Mouse (Mus musculus) kidney, adult 10 weeks (tissue): ENCODE measurements around the gene Olfr149. TPM values are rescaled to one million over a fixed set of nuclear protein-coding genes. Genes with fewer than 3 reads are reported as not detected.

Experiments
- polyA plus RNA-seq: library from polyadenylated mRNA; stranded (reverse); fragments of 350-450 nt; fragmentation: Illumina TruSeq; extraction: RNeasy Lipid Tissue Mini Kit (QIAGEN cat#74804); gene quantifications from one replicate; pipeline ENCODE4 v1.2.3, GENCODE M21; 2014; ENCODE audit warnings: low read depth, low replicate concordance

The Olfr149 gene
- not detected for polyA plus RNA-seq

DNA sequence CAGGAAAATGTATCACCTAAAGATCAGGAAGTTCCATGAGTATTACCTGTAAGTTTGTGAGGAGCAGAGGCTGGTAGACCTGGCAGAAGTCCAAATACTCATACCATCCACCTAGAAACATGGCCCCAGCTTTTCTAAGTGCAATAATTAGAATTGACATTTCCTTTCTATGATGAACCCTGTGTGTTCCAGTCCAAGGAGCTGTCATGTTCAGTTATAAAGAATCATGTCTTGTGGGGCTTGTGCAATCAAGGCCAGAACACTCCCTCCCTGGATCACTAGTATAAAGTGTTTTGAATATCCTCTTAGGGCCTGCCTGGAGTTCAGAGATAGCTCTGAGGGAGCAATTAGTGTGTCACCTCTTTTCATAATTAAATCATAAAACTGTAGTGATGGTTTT, at the start of gene Olfr149:
TSS of gene Olfr149 (minus strand) at position 101 of the 400 bp plus-strand sequence.

GRCm38 (mm10) chr9:39745949-39746348, 39.0 kb upstream of the Olfr149 start, which contains the start of gene Olfr967:
Olfr967 (plus strand) TSS chr9:39746249.

GRCm38 (mm10) chr9:39730678-39731077, 23.8 kb upstream of the Olfr149 start, which contains the start of gene Olfr150:
Olfr150 (plus strand) TSS chr9:39730978.

DNA sequence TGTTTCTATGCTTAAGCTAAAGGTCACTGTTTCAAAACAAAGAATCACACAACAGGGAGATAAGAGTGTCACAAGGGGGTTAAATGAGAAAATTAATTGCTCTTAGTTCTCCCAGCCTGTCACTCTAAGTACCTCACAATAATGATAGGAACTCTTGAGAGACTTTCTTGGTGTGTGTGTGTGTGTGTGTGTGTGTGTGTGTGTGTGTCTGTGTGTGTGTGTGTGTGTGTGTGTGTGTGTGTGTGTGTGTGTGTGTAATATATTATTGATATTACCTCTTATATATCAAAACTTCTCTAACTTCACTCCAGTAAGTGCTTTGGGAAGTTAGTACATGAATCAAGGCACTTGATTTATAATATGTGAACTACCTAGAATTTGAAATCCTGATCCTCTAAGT, 4.1 kb upstream of the Olfr149 start, which contains the start of gene Olfr965:
TSS of gene Olfr965 (plus strand) at position 301 of the 400 bp plus-strand sequence.

DNA sequence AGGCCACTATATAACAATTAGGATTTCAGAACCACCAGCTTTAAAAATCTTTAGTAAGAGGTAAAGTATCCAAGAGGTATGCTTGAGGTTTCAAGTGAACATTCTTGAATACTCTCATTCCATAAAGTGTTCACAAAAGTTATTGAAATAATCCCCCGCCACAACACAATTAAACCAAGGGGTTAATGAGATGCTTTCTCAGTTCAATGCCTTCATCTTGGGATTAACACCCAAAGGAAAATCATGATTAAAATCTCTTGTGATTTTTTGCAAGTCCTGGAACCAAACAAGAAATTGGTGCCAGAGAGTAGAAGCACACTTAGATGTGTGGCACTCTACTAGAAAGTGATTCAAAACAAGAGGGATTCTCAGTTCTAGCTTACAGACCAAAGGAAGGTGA, 40.0 kb downstream of the Olfr149 start, which contains the start of gene Olfr963:
TSS of gene Olfr963 (plus strand) at position 301 of the 400 bp plus-strand sequence.

Other genes with a start within 250 kb of the Olfr149 start
- gene Olfr955, start 235.2 kb downstream of the Olfr149 start, polyA plus RNA-seq = not detected
- gene Olfr44, start 213.1 kb downstream of the Olfr149 start, polyA plus RNA-seq = not detected
- gene Olfr957, start 191.3 kb downstream of the Olfr149 start, polyA plus RNA-seq = not detected
- not detected for gene Olfr958, start 153.1 kb downstream of the Olfr149 start, polyA plus RNA-seq
- gene Olfr959, start 131.5 kb downstream of the Olfr149 start, polyA plus RNA-seq = not detected
- gene AW551984, start 102.7 kb downstream of the Olfr149 start, polyA plus RNA-seq = 0.08 TPM
- gene Olfr148, start 96.5 kb downstream of the Olfr149 start, polyA plus RNA-seq = not detected
- not detected for gene Olfr960, start 85.7 kb downstream of the Olfr149 start, polyA plus RNA-seq
- not detected for gene Olfr961, start 62.0 kb downstream of the Olfr149 start, polyA plus RNA-seq
- gene Olfr963, start 39.9 kb downstream of the Olfr149 start, polyA plus RNA-seq = not detected
- not detected for gene Olfr965, start 4.2 kb upstream of the Olfr149 start, polyA plus RNA-seq
- gene Olfr150, start 23.9 kb upstream of the Olfr149 start, polyA plus RNA-seq = not detected
- not detected for gene Olfr967, start 39.1 kb upstream of the Olfr149 start, polyA plus RNA-seq
- gene Olfr968, start 76.1 kb upstream of the Olfr149 start, polyA plus RNA-seq = not detected
- gene Olfr969, start 83.8 kb upstream of the Olfr149 start, polyA plus RNA-seq = not detected
- gene Olfr970, start 101.7 kb upstream of the Olfr149 start, polyA plus RNA-seq = not detected
- gene Olfr971, start 129.8 kb upstream of the Olfr149 start, polyA plus RNA-seq = not detected
- not detected for gene Olfr972, start 159.3 kb upstream of the Olfr149 start, polyA plus RNA-seq
- not detected for gene Olfr229, start 200.2 kb upstream of the Olfr149 start, polyA plus RNA-seq
- not detected for gene Olfr974, start 230.4 kb upstream of the Olfr149 start, polyA plus RNA-seq
- gene Olfr975, start 244.9 kb upstream of the Olfr149 start, polyA plus RNA-seq = not detected